30 mouse cellular contexts compared by ENCODE assay signal in genomic region chr7:127999436-127999835, GRCm38 (mm10). TPM values are rescaled to one million over a fixed set of nuclear protein-coding genes. Genes with fewer than 3 reads are reported as not detected.
A peak's percentile ranks its signal among the peaks of the same experiment; 100 is the strongest.
DNase-seq lines count a peak whose midpoint lies in the region; ATAC-seq and TF ChIP-seq lines count a peak whose summit lies in the region.
"Had no signal": no experiment of that assay in that cellular context is flagged by ENCODE, and none has a peak within 500 bp of the region (broad histone marks: within the 10 kb centered on the region; RNA-seq: fewer than 3 reads in every experiment).

No protein-coding gene starts in this region.

- H3K9ac ChIP-seq in MEL (ENCODE audit: control insufficient read depth, low read depth, low read length, poor library complexity, severe bottlenecking), result no peak overlapping the region
- H3K9ac ChIP-seq in embryonic facial prominence, embryonic 15.5 days, result no peak overlapping the region
- H3K9ac ChIP-seq in midbrain, embryonic 14.5 days (replicated peaks; ENCODE audit: low read length), result no peak overlapping the region
- no peak overlapping the region for H3K9ac ChIP-seq in forebrain, embryonic 15.5 days (replicated peaks)
- H3K9ac ChIP-seq: embryonic facial prominence, embryonic 13.5 days; forebrain, embryonic 12.5 days; heart, embryonic 13.5 days; hindbrain, embryonic 14.5 days had no signal

- ATAC-seq in embryonic facial prominence, embryonic 15.5 days (ENCODE audit: insufficient number of reproducible peaks, low FRiP score, low TSS enrichment, low read depth), result no peak
- no peak for ATAC-seq in midbrain, embryonic 14.5 days (ENCODE audit: low FRiP score, low TSS enrichment)
- ATAC-seq in forebrain, embryonic 15.5 days (replicated peaks), result no peak
- ATAC-seq: forebrain, embryonic 16.5 days; hindbrain, postnatal 0 days; inflammation-experienced regulatory T-cells, adult 6 months; intestine, embryonic 16.5 days had no signal

- H3K4me3 ChIP-seq in MEL (ENCODE audit: control insufficient read depth in 1 of 2, insufficient read depth in 1 of 2, low read depth in 2 of 2, low read length in 2 of 2), result no peak overlapping the region
- no peak overlapping the region for H3K4me3 ChIP-seq in embryonic facial prominence, embryonic 15.5 days (replicated peaks)
- no peak overlapping the region for H3K4me3 ChIP-seq in midbrain, embryonic 14.5 days (replicated peaks; ENCODE audit: low read depth, low read length)
- H3K4me3 ChIP-seq in left cerebral cortex, adult 2 months, result no peak overlapping the region
- H3K4me3 ChIP-seq in forebrain, embryonic 15.5 days, result no peak overlapping the region
- H3K4me3 ChIP-seq: embryonic facial prominence, embryonic 13.5 days; erythroblast, embryonic 14.5 days; forebrain, embryonic 12.5 days; heart, adult 2 months; heart, embryonic 10.5 days; heart, embryonic 13.5 days had no signal

- DNase-seq in 3T3-L1 (ENCODE audit: low read depth, low spot score), result peak; percentile 75
- peak; percentile 37 for DNase-seq in MEL (ENCODE audit: low read depth, low spot score)
- no peak for DNase-seq in midbrain, embryonic 14.5 days
- no peak for DNase-seq in left cerebral cortex, adult 2 months (ENCODE audit: extremely low spot score in 1 of 2, low spot score in 2 of 2)
- DNase-seq: adrenal gland, postnatal 10 days; adrenal gland, postnatal 36 days; cerebellum, adult 18-20 months; cerebellum, adult 9-10 months; cerebellum, postnatal 14 days; gastrocnemius, postnatal 10 days; gastrocnemius, postnatal 36 days; heart, adult 2 months; heart, postnatal 14 days; heart, postnatal 4 days had no signal

- intact Hi-C loops in left cerebral cortex, adult 2 months (cut with DNase I), result no loop called here

- H3K9me3 ChIP-seq in MEL (replicated peaks; ENCODE audit: insufficient read depth, low read length), result no peaks in the 10 kb centered on the region
- no peaks in the 10 kb centered on the region for H3K9me3 ChIP-seq in embryonic facial prominence, embryonic 15.5 days (replicated peaks)
- no peaks in the 10 kb centered on the region for H3K9me3 ChIP-seq in midbrain, embryonic 14.5 days (ENCODE audit: control insufficient read depth, low read length)
- H3K9me3 ChIP-seq in forebrain, embryonic 15.5 days, result no peaks in the 10 kb centered on the region
- H3K9me3 ChIP-seq: embryonic facial prominence, embryonic 13.5 days; forebrain, embryonic 12.5 days; G1E; heart, embryonic 10.5 days; heart, embryonic 13.5 days had no signal

- TF ChIP-seq CTCF in MEL (IDR thresholded peaks at IDR 0.05 in 2 of 3, conservative IDR thresholded peaks at IDR 0.05 in 1 of 3; ENCODE audit: control insufficient read depth in 1 of 3, insufficient read depth in 1 of 3, low read depth in 2 of 3, low read length in 3 of 3, poor library complexity in 1 of 3, severe bottlenecking in 1 of 3), result no peak
- no peak for TF ChIP-seq CTCF in left cerebral cortex, adult 2 months (IDR thresholded peaks at IDR 0.05)

- TF ChIP-seq RAD21 in MEL (IDR thresholded peaks at IDR 0.05; ENCODE audit: low read depth, low read length), result no peak

- TF ChIP-seq POLR2A in MEL (IDR thresholded peaks at IDR 0.05; ENCODE audit: control insufficient read depth in 1 of 2, insufficient read depth in 1 of 2, low read depth in 1 of 2, low read length in 2 of 2, poor library complexity in 1 of 2), result no peak

- no peak overlapping the region for H3K4me2 ChIP-seq in embryonic facial prominence, embryonic 15.5 days (replicated peaks)
- no peak overlapping the region for H3K4me2 ChIP-seq in midbrain, embryonic 14.5 days (ENCODE audit: low read length)
- H3K4me2 ChIP-seq in forebrain, embryonic 15.5 days (replicated peaks), result no peak overlapping the region
- H3K4me2 ChIP-seq: embryonic facial prominence, embryonic 13.5 days; forebrain, embryonic 12.5 days; heart, embryonic 13.5 days; hindbrain, embryonic 14.5 days had no signal

- H3K27ac ChIP-seq in MEL (ENCODE audit: control insufficient read depth, low read depth, low read length), result peak overlapping the region; percentile 37
- peak overlapping the region; percentile 49; the same call in 1 of the 2 replicates for H3K27ac ChIP-seq in embryonic facial prominence, embryonic 15.5 days (replicated peaks)
- no peak overlapping the region for H3K27ac ChIP-seq in midbrain, embryonic 14.5 days (replicated peaks; ENCODE audit: low read depth, low read length)
- no peak overlapping the region for H3K27ac ChIP-seq in left cerebral cortex, adult 2 months
- H3K27ac ChIP-seq in forebrain, embryonic 15.5 days (replicated peaks), result no peak overlapping the region
- H3K27ac ChIP-seq: embryonic facial prominence, embryonic 13.5 days; forebrain, embryonic 12.5 days; heart, adult 2 months; heart, embryonic 10.5 days; heart, embryonic 13.5 days; hindbrain, embryonic 14.5 days; hindbrain, postnatal 0 days had no signal

- WGBS in embryonic facial prominence, embryonic 15.5 days, result 26% methylated on average over 1 of the region's 1 CpGs
- WGBS in midbrain, embryonic 14.5 days, result 93% methylated on average over 1 of the region's 1 CpGs
- 88% methylated on average over 1 of the region's 1 CpGs for WGBS in forebrain, embryonic 15.5 days

- no peak for TF ChIP-seq EP300 in MEL (IDR thresholded peaks at IDR 0.05; ENCODE audit: low read depth in 1 of 2, low read length in 2 of 2)

- H3K4me1 ChIP-seq in MEL (ENCODE audit: control insufficient read depth in 1 of 2, insufficient read depth in 2 of 2, low read length in 2 of 2), result peaks cover 0 to 17% of the 10 kb centered on the region in 2 experiments; a peak in 2 of 4 replicates
- peaks cover 5% of the 10 kb centered on the region for H3K4me1 ChIP-seq in embryonic facial prominence, embryonic 15.5 days
- H3K4me1 ChIP-seq in midbrain, embryonic 14.5 days (ENCODE audit: control insufficient read depth, insufficient read depth, low read length), result no peaks in the 10 kb centered on the region
- no peaks in the 10 kb centered on the region for H3K4me1 ChIP-seq in forebrain, embryonic 15.5 days

- H3K36me3 ChIP-seq in MEL (ENCODE audit: control insufficient read depth in 1 of 2, insufficient read depth in 2 of 2, low read length in 2 of 2), result peaks cover 0 to 16% of the 10 kb centered on the region in 2 experiments; a peak in 3 of 4 replicates
- no peaks in the 10 kb centered on the region for H3K36me3 ChIP-seq in embryonic facial prominence, embryonic 15.5 days
- no peaks in the 10 kb centered on the region for H3K36me3 ChIP-seq in midbrain, embryonic 14.5 days (ENCODE audit: control insufficient read depth, insufficient read depth, low read length)
- H3K36me3 ChIP-seq in forebrain, embryonic 15.5 days, result no peaks in the 10 kb centered on the region
- H3K36me3 ChIP-seq: embryonic facial prominence, embryonic 13.5 days; forebrain, embryonic 12.5 days; heart, embryonic 10.5 days; heart, embryonic 13.5 days had no signal

- H3K27me3 ChIP-seq in MEL (ENCODE audit: control insufficient read depth in 1 of 2, insufficient read depth in 2 of 2, low read length in 2 of 2), result no peaks in the 10 kb centered on the region
- H3K27me3 ChIP-seq in embryonic facial prominence, embryonic 15.5 days, result no peaks in the 10 kb centered on the region
- no peaks in the 10 kb centered on the region for H3K27me3 ChIP-seq in midbrain, embryonic 14.5 days (ENCODE audit: control insufficient read depth, insufficient read depth, low read length)
- 0 out of 2 replicates have a peak, but pooled peaks cover 5% of the 10 kb centered on the region for H3K27me3 ChIP-seq in forebrain, embryonic 15.5 days
- H3K27me3 ChIP-seq: CH12.LX had no signal

- H3K79me2 ChIP-seq in MEL (ENCODE audit: control insufficient read depth, insufficient read depth, low read length, poor library complexity), result no peaks in the 10 kb centered on the region

TF ChIP-seq in MEL, 35 proteins besides CTCF, POLR2A, EP300 and RAD21 (continues in another document):
- TF ChIP-seq NRF1 (IDR thresholded peaks at IDR 0.05; ENCODE audit: insufficient read depth, low read depth, low read length, poor library complexity, severe bottlenecking) (no peak), ELF1 (IDR thresholded peaks at IDR 0.05; ENCODE audit: low read depth, low read length) (no peak)

RNA-seq across cellular contexts. Expression of gene Trim72, which starts 4.3 kb away (rescaled TPM):
- total RNA-seq in MEL (2012; rRNA removed), result 0.13 and 0.19 TPM in 2 replicates
- under 1 TPM in 1 of 2 experiments, not detected in 1; 0.14 TPM for polyA plus RNA-seq in MEL (2012; ENCODE audit: insufficient read depth in 1 of 2, insufficient read length in 2 of 2, low read depth in 1 of 2, low replicate concordance in 2 of 2, missing spikeins in 1 of 2)
- polyA plus RNA-seq in embryonic facial prominence, embryonic 15.5 days (2015; fragmentation: Nextera tagmentation; extraction: Ambion mirVana), result 3.6 and 5.2 TPM in 2 replicates
- polyA plus RNA-seq in midbrain, embryonic 14.5 days (2014; fragmentation: Nextera tagmentation; extraction: Ambion mirVana), result not detected in 2 replicates
- 1 to 10 TPM; 1.0 to 1.1 TPM for total RNA-seq in left cerebral cortex, adult 2 months (2021)
- polyA plus RNA-seq in forebrain, embryonic 15.5 days (2015; fragmentation: Nextera tagmentation; extraction: Ambion mirVana), result not detected in 2 replicates
- total RNA-seq: granulocyte monocyte progenitor cell, adult 5-6 weeks had no signal
- polyA plus RNA-seq: forebrain, embryonic 12.5 days; forebrain, embryonic 16.5 days; hindbrain, embryonic 11.5 days; hindbrain, embryonic 14.5 days; hindbrain, postnatal 0 days; inflammation-experienced regulatory T-cells, adult 6 months had no signal

RNA-seq across cellular contexts. Expression of gene Pycard, which starts 5.8 kb away (rescaled TPM):
- 0.10 and 0.12 TPM in 2 replicates for total RNA-seq in MEL (2012; rRNA removed)
- under 1 TPM in 1 of 2 experiments, not detected in 1; 0.24 TPM for polyA plus RNA-seq in MEL (2012; ENCODE audit: insufficient read depth in 1 of 2, insufficient read length in 2 of 2, low read depth in 1 of 2, low replicate concordance in 2 of 2, missing spikeins in 1 of 2)
- polyA plus RNA-seq in embryonic facial prominence, embryonic 15.5 days (2015; fragmentation: Nextera tagmentation; extraction: Ambion mirVana), result 102 and 112 TPM in 2 replicates
- polyA plus RNA-seq in midbrain, embryonic 14.5 days (2014; fragmentation: Nextera tagmentation; extraction: Ambion mirVana), result 4.4 and 7.5 TPM in 2 replicates
- total RNA-seq in left cerebral cortex, adult 2 months (2021), result 1 to 10 TPM; 1.5 to 3.7 TPM
- polyA plus RNA-seq in forebrain, embryonic 15.5 days (2015; fragmentation: Nextera tagmentation; extraction: Ambion mirVana), result 4.1 and 6.7 TPM in 2 replicates

RNA-seq across cellular contexts. Expression of gene Fus, which starts 32.2 kb away (rescaled TPM):
- total RNA-seq in MEL (2012; rRNA removed), result 49.7 and 60.5 TPM in 2 replicates
- polyA plus RNA-seq in MEL (2012; ENCODE audit: insufficient read depth in 1 of 2, insufficient read length in 2 of 2, low read depth in 1 of 2, low replicate concordance in 2 of 2, missing spikeins in 1 of 2), result 100 to 1,000 TPM; 346 to 848 TPM
- polyA plus RNA-seq in embryonic facial prominence, embryonic 15.5 days (2015; fragmentation: Nextera tagmentation; extraction: Ambion mirVana), result 394 and 418 TPM in 2 replicates
- 47.9 and 66.9 TPM in 2 replicates for polyA plus RNA-seq in midbrain, embryonic 14.5 days (2014; fragmentation: Nextera tagmentation; extraction: Ambion mirVana)
- total RNA-seq in left cerebral cortex, adult 2 months (2021), result 100 to 1,000 TPM; 299 to 305 TPM
- polyA plus RNA-seq in forebrain, embryonic 15.5 days (2015; fragmentation: Nextera tagmentation; extraction: Ambion mirVana), result 438 and 469 TPM in 2 replicates

RNA-seq across cellular contexts. Expression of gene Prss36, which starts 52.9 kb away (rescaled TPM):
- 1.7 and 1.9 TPM in 2 replicates for total RNA-seq in MEL (2012; rRNA removed)
- polyA plus RNA-seq in MEL (2012; ENCODE audit: insufficient read depth in 1 of 2, insufficient read length in 2 of 2, low read depth in 1 of 2, low replicate concordance in 2 of 2, missing spikeins in 1 of 2), result 1 to 10 TPM in 1 of 2 experiments, not detected in 1; 5.1 TPM
- 12.1 and 12.2 TPM in 2 replicates for polyA plus RNA-seq in embryonic facial prominence, embryonic 15.5 days (2015; fragmentation: Nextera tagmentation; extraction: Ambion mirVana)
- polyA plus RNA-seq in midbrain, embryonic 14.5 days (2014; fragmentation: Nextera tagmentation; extraction: Ambion mirVana), result 10.4 and 12.0 TPM in 2 replicates
- 1 to 10 TPM; 8.5 to 9.8 TPM for total RNA-seq in left cerebral cortex, adult 2 months (2021)
- 9.6 and 11.6 TPM in 2 replicates for polyA plus RNA-seq in forebrain, embryonic 15.5 days (2015; fragmentation: Nextera tagmentation; extraction: Ambion mirVana)

Comparison
In these comparisons a context has a peak if more than half of its experiments do, and no peak if none do; other contexts are left out.
1. DNase-seq: peak in 3T3-L1 (single experiment) and MEL (single experiment); none in midbrain, embryonic 14.5 days (single experiment) and left cerebral cortex, adult 2 months (0 of 2).
2. H3K27ac ChIP-seq: peak in MEL (single experiment) and embryonic facial prominence, embryonic 15.5 days (single experiment); none in midbrain, embryonic 14.5 days (single experiment), left cerebral cortex, adult 2 months (single experiment) and forebrain, embryonic 15.5 days (single experiment).
3. RNA of gene Pycard, which starts 5.8 kb away (polyA plus RNA-seq): 102 to 112 TPM in embryonic facial prominence, embryonic 15.5 days; 4.4 to 7.5 TPM in midbrain, embryonic 14.5 days, 4.1 to 6.7 TPM in forebrain, embryonic 15.5 days and 0.24 TPM in MEL; every median in the first group is over 10 times any median in the second.